Mouse (Mus musculus) heart, adult 9 months (tissue): ENCODE measurements around the gene Pde8a.
A peak's percentile ranks its signal among the peaks of the same experiment; 100 is the strongest.

Experiments used
- DNase-seq, 2 experiments: peaks; one replicate each; pipeline ENCODE4 v3.0.0; 2022; ENCODE audit warnings: low spot score in 2 of 2

The Pde8a gene

GRCm38 (mm10) chr7:81335705-81336431 is 122.5 kb downstream of the Pde8a start:
- DNase-seq: peak; percentile 18 to 44

DNA sequence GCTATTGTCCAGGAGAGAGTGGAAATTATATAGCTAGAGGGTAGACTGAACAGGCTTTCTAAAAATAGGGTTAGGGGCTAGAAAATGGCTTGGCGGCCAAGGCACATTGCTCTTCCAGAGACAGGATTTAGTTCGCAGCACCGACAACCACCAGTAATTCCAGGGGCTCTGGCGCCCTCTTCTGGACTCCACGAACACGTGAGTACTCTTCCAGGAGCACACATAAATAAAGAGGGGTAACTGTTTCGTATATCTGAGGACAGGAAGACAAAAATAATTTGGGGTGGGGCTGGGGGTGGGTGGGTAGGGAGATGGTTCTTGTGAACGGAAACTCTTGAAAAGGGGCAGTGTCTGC is 123.0 kb downstream of the Pde8a start:
- peak in 1 of 2 experiments; percentile 37 for DNase-seq

GRCm38 (mm10) chr7:81337785-81338521 is 124.6 kb downstream of the Pde8a start:
- DNase-seq: no peak

DNA sequence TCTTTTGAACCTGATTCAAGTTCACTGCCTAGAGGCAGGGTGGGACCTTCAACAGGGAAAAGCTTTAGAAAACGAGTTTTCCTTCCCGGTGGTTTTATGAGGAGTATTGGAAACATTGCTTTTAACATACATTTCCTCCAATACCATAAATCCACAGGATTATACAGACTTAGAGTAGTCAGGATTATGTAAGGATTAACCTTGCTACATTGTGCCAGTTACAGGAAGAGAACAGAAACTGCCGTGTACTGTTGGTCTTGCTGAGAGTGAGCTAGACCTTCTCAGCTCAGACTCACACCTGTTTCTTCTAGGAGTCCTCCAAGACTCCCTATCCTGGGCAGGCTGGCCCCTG is 125.1 kb downstream of the Pde8a start:
- no peak for DNase-seq

- no peak for DNase-seq
Observed at GRCm38 (mm10) chr7:81339783-81340182, 126.4 kb downstream of the Pde8a start.

DNA sequence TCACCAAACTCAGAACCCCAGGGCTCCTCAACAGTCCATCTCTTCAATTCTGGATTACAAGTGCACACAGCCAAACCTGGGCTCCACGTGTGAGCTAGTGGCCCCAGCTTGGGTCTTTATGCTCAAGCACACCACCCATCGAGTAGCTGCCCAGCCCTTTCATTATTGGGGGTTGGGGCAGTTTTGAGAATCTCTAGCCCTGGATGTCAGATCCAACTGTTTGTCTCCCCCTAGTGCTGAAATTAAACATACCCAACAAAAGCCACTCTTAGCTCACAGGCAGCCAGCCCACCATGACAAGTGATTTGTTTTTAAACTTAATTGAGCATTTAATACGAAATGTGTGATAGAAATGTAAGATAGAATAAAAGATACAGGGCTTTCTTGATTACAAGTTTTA is 128.2 kb downstream of the Pde8a start:
- peak in 1 of 2 experiments; percentile 18 for DNase-seq

- DNase-seq: peak in 1 of 2 experiments; percentile 12
Observed at GRCm38 (mm10) chr7:81342356-81343094, 129.1 kb downstream of the Pde8a start.

GRCm38 (mm10) chr7:81343316-81343715 is 129.9 kb downstream of the Pde8a start:
- no peak for DNase-seq

- no peak for DNase-seq
Observed at GRCm38 (mm10) chr7:81343831-81344230, 130.4 kb downstream of the Pde8a start.

DNA sequence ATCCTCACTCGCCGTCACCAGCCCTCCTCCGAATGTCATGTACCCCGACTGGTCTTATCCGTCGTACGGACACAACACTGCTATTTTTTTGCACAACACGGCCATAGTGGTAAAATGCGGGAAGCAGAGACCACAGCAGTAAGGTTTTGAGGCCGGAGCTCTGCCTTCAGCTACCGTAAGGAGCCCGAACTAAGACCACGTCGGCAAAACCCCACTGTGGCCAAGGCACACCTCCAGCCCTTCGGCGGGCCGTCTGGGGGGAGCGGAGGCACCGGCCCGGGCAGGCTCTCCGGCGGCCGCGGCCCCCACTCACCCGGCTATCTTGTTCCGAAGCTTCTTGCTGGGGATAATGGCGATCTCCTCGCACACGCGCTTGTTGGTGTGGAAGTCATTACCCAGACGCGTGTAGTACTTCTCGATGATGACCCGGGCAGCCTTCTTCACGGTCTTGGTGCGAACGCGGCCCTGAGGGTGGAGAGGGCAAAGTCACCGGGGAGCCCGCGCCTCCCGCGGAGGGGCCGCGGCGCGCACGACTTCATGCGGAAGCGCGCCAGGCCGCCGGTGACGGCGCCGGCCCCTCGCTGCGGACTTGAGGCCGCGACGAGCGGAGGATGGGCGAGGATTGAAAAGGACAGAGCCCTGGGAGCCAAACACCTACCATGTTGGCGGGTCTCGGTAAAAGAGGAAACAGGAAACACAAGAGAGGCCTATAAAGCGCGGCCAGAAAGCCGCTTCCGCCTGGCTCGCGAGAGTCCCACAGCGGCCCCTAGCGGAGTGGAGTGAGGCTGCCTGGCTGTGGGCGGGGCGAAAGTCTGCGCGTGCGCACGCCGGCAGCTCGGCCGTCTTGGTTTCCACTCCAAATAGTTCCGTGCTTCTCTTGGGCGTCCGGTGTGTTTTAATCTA is 131.4 kb downstream of the Pde8a start, which contains the start of gene Rps17:
Gene Rps17 (minus strand): TSS at position 711 of the 903 bp plus-strand sequence.
- peak; percentile 90 to 96 for DNase-seq

- no peak for DNase-seq
Observed at GRCm38 (mm10) chr7:81345447-81346170, 132.2 kb downstream of the Pde8a start.

- no peak for DNase-seq
Observed at GRCm38 (mm10) chr7:81348206-81348605, 134.8 kb downstream of the Pde8a start.

DNA sequence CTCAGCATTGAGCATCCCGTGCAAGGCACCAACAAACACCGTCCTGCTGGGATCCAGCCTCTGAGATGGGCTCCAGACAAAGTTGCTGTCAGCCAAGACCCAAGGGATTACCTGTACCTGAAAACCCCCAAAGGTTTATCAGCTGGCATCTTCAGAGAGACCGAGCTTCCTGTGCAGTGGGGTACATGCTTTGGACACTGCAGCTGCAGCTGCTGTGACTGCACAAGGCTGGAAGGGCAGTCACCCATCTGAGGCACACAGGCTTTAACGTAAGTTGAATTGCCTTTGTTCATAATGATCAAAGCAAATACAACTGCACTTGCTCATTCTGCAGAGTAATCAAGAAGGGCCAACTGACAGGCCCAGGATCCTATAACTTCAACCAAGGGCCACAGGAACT is 138.4 kb downstream of the Pde8a start:
- DNase-seq: no peak

DNA sequence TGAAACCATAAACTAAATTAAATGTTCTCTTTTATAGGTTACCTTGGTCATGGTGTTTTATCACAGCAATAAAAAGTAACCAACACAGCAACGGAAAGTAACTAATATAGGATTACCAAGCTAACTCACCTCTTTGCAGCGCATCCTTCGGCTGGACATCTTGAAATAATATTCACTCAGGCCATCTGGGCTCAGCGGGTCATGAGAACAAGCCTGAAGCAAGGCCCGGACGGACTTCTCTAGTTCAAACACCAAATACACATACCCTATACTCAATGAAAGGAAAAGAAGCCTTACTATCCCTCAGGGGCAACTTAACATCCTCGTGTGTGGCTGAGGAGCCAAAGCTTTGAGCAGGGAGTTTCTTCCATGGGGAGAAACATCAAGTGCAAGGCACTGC is 142.3 kb downstream of the Pde8a start:
- DNase-seq: no peak

GRCm38 (mm10) chr7:81356360-81356759 is 143.0 kb downstream of the Pde8a start:
- DNase-seq: no peak

GRCm38 (mm10) chr7:81356975-81357374 is 143.6 kb downstream of the Pde8a start:
- no peak for DNase-seq

GRCm38 (mm10) chr7:81367946-81368345 is 154.6 kb downstream of the Pde8a start:
- no peak for DNase-seq

GRCm38 (mm10) chr7:81369724-81370123 is 156.3 kb downstream of the Pde8a start:
- no peak for DNase-seq

GRCm38 (mm10) chr7:81371811-81372210 is 158.4 kb downstream of the Pde8a start:
- no peak for DNase-seq

DNA sequence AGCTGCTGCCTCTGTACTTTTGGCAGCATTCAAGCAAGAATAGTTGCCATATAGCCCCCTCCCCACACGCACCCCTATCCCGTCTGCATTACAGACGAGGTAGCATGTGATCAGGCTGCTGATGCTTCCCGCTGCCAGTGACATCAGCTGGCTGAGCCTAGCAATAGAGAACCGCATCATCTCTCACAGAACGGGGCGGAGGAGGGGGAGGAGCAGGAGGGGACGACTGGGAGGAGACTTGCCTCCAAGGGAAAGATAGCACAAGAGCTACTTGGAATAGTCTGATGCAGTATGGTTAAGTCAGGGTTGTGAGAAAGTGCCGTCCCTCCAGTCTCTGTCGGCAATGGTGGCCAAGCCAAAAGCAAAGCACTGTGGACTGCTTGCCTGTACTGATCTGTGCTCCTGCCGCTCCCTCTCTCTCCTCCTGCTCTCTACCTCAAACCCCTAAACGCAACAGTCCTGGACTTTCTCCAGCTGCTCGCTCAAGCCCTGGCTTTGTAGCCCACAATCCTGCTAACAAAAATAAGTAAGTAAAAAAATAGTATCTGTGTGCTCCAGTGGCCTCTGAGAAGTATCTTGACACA is 159.0 kb downstream of the Pde8a start:
- peak; percentile 28 to 47 for DNase-seq
